Mouse (Mus musculus) midbrain, embryonic 15.5 days (tissue): ENCODE results near the gene Slc35f1. TPM values are rescaled to one million over a fixed set of nuclear protein-coding genes. Genes with fewer than 3 reads are reported as not detected.
A peak's percentile ranks its signal among the peaks of the same experiment; 100 is the strongest.

Experiments
- ATAC-seq: fragments of 200-750 bp; cut with Nextera tagmentation; replicated peaks from 2 replicates; pipeline ENCODE4 v1.8.0; 2017; ENCODE audit warnings: moderate TSS enrichment
- H3K27ac ChIP-seq: fragments of 300-500 bp; sonication (generic); 2 replicates; pipeline ENCODE4 v1.5.1; 2015; ENCODE audit warnings: mild to moderate bottlenecking, inconsistent platforms
- H3K27me3 ChIP-seq: fragments of 300-500 bp; sonication (generic); replicated peaks from 2 replicates; pipeline ENCODE4 v1.6.1; 2015; ENCODE audit warnings: inconsistent platforms
- H3K36me3 ChIP-seq: fragments of 300-500 bp; sonication (generic); replicated peaks from 2 replicates; pipeline ENCODE4 v1.6.1; 2015; ENCODE audit warnings: inconsistent platforms
- H3K4me1 ChIP-seq: fragments of 300-500 bp; sonication (generic); 2 replicates; pipeline ENCODE4 v1.6.1; 2015; ENCODE audit warnings: inconsistent platforms
- H3K4me2 ChIP-seq: fragments of 300-500 bp; sonication (generic); 2 replicates; pipeline ENCODE4 v1.6.1; 2015; ENCODE audit warnings: inconsistent platforms, mild to moderate bottlenecking, moderate library complexity
- H3K4me3 ChIP-seq: fragments of 300-500 bp; sonication (generic); 2 replicates; pipeline ENCODE4 v1.5.1; 2015; ENCODE audit warnings: mild to moderate bottlenecking, inconsistent platforms
- H3K9ac ChIP-seq: fragments of 300-500 bp; sonication (generic); 2 replicates; pipeline ENCODE4 v1.6.1; 2015; ENCODE audit warnings: mild to moderate bottlenecking, inconsistent platforms
- H3K9me3 ChIP-seq: fragments of 300-500 bp; sonication (generic); 2 replicates; pipeline ENCODE4 v1.6.1; 2016; ENCODE audit warnings: inconsistent platforms
- WGBS: fragments of 180-500 bp; shearing (Covaris S2); methylation state at CpG from one replicate; pipeline ENCODE4 v1.1.7; 2015; ENCODE audit warnings: mixed read lengths; 5-methylcytosine and 5-hydroxymethylcytosine counted together
- polyA plus RNA-seq: library from polyadenylated mRNA; unstranded; fragments of >200 nt; fragmentation: Nextera tagmentation; extraction: Ambion mirVana; gene quantifications from 2 replicates; pipeline ENCODE4 v1.2.1, GENCODE M21; 2015

The Slc35f1 gene
- polyA plus RNA-seq, 1 experiment from 2014 or later, result 49.7 TPM

DNA sequence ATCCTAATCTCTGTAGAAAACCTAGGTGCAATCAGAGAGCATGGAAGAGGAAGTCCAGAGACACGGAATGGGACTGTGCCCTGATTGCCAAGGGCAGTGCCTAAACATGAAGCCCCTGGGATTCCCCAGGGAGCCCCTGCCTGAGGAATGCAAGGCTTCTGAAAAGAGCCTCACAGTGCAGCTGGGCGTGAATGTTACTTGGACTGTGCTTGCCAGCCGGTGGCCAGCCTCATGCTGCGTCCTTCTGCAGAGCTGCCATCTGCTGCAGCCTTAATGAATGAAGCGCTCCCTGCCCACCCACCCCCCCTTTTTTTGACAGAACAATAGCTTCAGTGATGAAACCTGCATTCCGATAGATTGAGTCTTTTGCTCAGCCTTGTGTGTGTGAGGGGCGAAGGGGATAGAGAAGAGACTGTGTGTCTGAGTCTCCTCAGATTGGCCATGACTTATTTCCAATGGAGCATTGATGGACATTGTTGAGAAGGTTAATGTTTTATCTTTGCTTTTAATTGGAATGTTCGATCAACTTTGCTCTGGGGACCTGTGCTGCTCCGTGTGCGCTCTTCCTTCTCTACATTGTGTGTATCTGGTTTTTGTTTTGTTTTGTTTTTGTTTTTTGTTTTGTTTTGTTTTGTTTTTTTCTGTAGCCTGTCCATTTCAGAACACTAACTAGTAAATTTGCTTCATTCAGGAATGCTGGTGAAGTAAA, 52.5 kb downstream of the Slc35f1 start:
- Histone ChIP-seq H3K4me1 (peaks cover 17% of the 10 kb centered on the region), H3K36me3 (no peaks in the 10 kb centered on the region), H3K27ac (peak overlapping the region; percentile 70), H3K9me3 (no peaks in the 10 kb centered on the region), H3K4me2 (peak overlapping the region; percentile 37), H3K27me3 (no peaks in the 10 kb centered on the region), H3K9ac (no peak overlapping the region), H3K4me3 (no peak overlapping the region)
- peak; percentile 97 for ATAC-seq
- WGBS, result 5% methylated on average over 10 of the region's 10 CpGs

- Histone ChIP-seq H3K27me3 (no peaks in the 10 kb centered on the region), H3K9me3 (no peaks in the 10 kb centered on the region), H3K27ac (peak overlapping the region; percentile 29; the same call in 1 of the 2 replicates), H3K4me1 (peaks cover 17% of the 10 kb centered on the region), H3K4me3 (no peak overlapping the region), H3K9ac (no peak overlapping the region), H3K36me3 (no peaks in the 10 kb centered on the region), H3K4me2 (no peak overlapping the region)
- WGBS, result 54% methylated on average over 3 of the region's 3 CpGs
- ATAC-seq, result no peak
These were observed 53.5 kb downstream of the Slc35f1 start for GRCm38 (mm10) chr10:52743831-52744230.

DNA sequence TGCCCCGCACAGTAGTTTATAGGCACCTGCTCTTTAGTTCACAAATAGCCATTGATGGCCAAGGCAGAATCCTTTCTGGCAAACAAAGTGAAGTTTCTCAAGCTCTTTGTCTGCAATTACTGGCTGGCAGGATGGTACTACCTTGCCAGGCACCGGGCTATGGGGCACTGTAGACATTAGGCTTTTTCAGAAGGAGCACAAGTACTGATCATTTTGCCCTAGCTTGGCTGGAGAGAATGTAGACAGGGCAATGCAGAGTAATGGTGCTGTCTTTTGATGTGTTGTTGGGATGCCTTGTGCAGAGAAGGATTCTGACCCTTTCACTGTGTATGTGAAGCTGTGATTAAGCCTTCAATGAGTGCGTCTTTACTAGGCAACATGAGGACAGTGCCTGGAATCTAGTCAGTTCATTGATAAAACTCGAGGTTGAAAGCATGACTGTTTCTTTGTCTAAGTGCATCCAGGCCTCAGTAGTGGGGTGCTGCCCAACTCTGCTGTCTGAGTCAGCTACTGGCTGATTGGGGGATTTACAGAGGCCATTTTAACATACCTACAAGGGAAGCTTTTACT, 57.8 kb downstream of the Slc35f1 start:
- H3K4me3 ChIP-seq, result no peak overlapping the region
- H3K27me3 ChIP-seq, result no peaks in the 10 kb centered on the region
- H3K4me2 ChIP-seq, result no peak overlapping the region
- H3K36me3 ChIP-seq, result no peaks in the 10 kb centered on the region
- H3K4me1 ChIP-seq, result peaks cover 9% of the 10 kb centered on the region
- no peak overlapping the region for H3K27ac ChIP-seq
- no peak; the same call in 1 of the 2 replicates for ATAC-seq
- no peak overlapping the region for H3K9ac ChIP-seq
- H3K9me3 ChIP-seq, result no peaks in the 10 kb centered on the region
- 47% methylated on average over 4 of the region's 4 CpGs for WGBS

GRCm38 (mm10) chr10:52755949-52756679, 65.8 kb downstream of the Slc35f1 start:
- H3K36me3 ChIP-seq, result no peaks in the 10 kb centered on the region
- H3K4me3 ChIP-seq, result no peak overlapping the region
- no peaks in the 10 kb centered on the region for H3K27me3 ChIP-seq
- H3K4me2 ChIP-seq, result no peak overlapping the region
- 56% methylated on average over 13 of the region's 13 CpGs for WGBS
- H3K9me3 ChIP-seq, result no peaks in the 10 kb centered on the region
- no peak overlapping the region for H3K9ac ChIP-seq
- ATAC-seq, result no peak
- H3K27ac ChIP-seq, result no peak overlapping the region
- no peaks in the 10 kb centered on the region for H3K4me1 ChIP-seq

GRCm38 (mm10) chr10:52757496-52758260, 67.3 kb downstream of the Slc35f1 start:
- WGBS, result 92% methylated on average over 4 of the region's 4 CpGs
- Histone ChIP-seq H3K4me1 (no peaks in the 10 kb centered on the region), H3K9ac (no peak overlapping the region), H3K4me3 (no peak overlapping the region), H3K4me2 (no peak overlapping the region), H3K36me3 (no peaks in the 10 kb centered on the region), H3K9me3 (no peaks in the 10 kb centered on the region), H3K27ac (no peak overlapping the region), H3K27me3 (no peaks in the 10 kb centered on the region)
- 0 out of 2 replicates have a peak, but pooled peaks have one; percentile 20 for ATAC-seq

DNA sequence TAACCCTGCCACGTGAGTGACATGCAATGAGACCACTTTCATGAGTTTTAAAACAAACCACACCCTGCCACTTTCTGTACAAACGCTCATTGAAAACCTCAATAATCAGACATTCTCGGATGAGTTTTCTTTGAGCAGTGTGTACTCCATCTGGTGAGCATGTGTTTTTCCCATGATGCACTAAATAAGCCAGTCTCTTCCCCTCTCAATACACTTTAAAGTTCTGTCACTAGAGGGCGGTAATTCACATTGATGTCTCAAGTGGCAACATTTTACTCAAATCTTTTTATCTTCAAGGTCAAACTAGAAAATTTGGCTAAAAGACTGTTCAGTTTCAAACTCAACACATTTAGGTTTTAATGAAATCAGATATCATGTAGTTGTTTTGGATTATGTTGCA, 68.3 kb downstream of the Slc35f1 start:
- H3K36me3 ChIP-seq, result no peaks in the 10 kb centered on the region
- no peak overlapping the region for H3K9ac ChIP-seq
- H3K27me3 ChIP-seq, result no peaks in the 10 kb centered on the region
- H3K4me3 ChIP-seq, result no peak overlapping the region
- H3K27ac ChIP-seq, result no peak overlapping the region
- ATAC-seq, result no peak
- no peaks in the 10 kb centered on the region for H3K9me3 ChIP-seq
- H3K4me1 ChIP-seq, result no peaks in the 10 kb centered on the region
- WGBS, result 49% methylated on average over 4 of the region's 4 CpGs
- no peak overlapping the region for H3K4me2 ChIP-seq

DNA sequence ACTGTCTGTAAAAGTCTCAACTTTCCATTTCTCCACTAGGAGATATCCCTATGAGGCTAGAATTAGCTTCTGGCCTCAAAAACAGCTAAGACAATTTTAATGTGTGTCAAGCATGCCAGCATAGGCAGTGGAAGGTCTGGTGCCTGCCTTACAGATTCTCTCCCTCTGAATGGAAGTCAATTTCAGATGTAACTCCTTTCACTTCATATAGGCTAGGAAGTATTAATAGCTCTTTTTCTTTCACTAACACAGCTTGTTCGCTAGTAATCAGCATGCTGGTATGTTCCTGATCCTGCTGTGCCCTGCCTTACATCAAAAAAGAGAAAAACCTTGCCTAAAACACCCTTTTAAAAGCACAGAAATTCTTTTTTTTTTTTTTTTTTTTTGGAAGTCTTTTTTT, 70.2 kb downstream of the Slc35f1 start:
- H3K4me2 ChIP-seq, result no peak overlapping the region
- no peaks in the 10 kb centered on the region for H3K4me1 ChIP-seq
- H3K9ac ChIP-seq, result no peak overlapping the region
- ATAC-seq, result no peak
- H3K27me3 ChIP-seq, result no peaks in the 10 kb centered on the region
- no peak overlapping the region for H3K4me3 ChIP-seq
- no peaks in the 10 kb centered on the region for H3K9me3 ChIP-seq
- H3K36me3 ChIP-seq, result no peaks in the 10 kb centered on the region
- no peak overlapping the region for H3K27ac ChIP-seq
- 88% methylated on average over 1 of the region's 1 CpGs for WGBS

DNA sequence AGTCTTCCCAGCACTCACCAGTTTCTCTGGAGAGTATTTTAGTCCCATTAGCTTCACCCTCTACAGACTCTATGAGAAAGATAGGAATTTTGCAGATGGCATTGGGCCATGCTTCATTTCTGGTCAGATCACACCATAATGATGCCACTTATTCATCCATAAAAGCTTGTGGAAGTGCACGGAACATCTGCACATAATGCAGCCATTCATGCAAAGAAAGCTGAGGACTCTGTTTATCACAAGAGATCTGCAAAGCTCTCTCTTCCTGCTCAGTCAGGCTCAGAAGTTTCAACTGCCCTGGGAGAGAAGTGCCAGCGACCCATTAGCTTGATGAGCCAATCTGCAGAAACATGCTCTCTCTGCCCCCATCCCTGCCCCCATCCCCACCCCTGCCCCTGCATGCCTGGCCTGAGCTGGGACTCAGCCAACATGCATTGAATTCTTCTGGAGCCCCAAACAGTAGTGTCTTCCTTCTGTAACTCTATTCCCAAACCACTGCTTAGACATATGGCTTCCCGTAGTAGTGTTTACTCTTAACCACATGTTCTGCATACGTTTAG, 89.7 kb downstream of the Slc35f1 start:
- Histone ChIP-seq H3K27me3 (no peaks in the 10 kb centered on the region), H3K4me2 (no peak overlapping the region), H3K4me1 (no peaks in the 10 kb centered on the region), H3K9me3 (no peaks in the 10 kb centered on the region), H3K27ac (no peak overlapping the region), H3K4me3 (no peak overlapping the region), H3K36me3 (no peaks in the 10 kb centered on the region), H3K9ac (no peak overlapping the region)
- WGBS, result 56% methylated on average over 4 of the region's 4 CpGs
- ATAC-seq, result no peak

GRCm38 (mm10) chr10:52787075-52787474, 96.7 kb downstream of the Slc35f1 start:
- ATAC-seq, result no peak
- Histone ChIP-seq H3K27me3 (no peaks in the 10 kb centered on the region), H3K9ac (no peak overlapping the region), H3K9me3 (no peaks in the 10 kb centered on the region), H3K36me3 (no peaks in the 10 kb centered on the region), H3K4me3 (no peak overlapping the region), H3K4me1 (no peaks in the 10 kb centered on the region), H3K4me2 (no peak overlapping the region), H3K27ac (no peak overlapping the region)
- WGBS, result 73% methylated on average over 2 of the region's 2 CpGs

GRCm38 (mm10) chr10:52791560-52791959, 101.2 kb downstream of the Slc35f1 start:
- Histone ChIP-seq H3K4me1 (no peaks in the 10 kb centered on the region), H3K4me3 (no peak overlapping the region), H3K36me3 (no peaks in the 10 kb centered on the region), H3K27me3 (no peaks in the 10 kb centered on the region), H3K9ac (no peak overlapping the region), H3K9me3 (no peaks in the 10 kb centered on the region), H3K27ac (no peak overlapping the region), H3K4me2 (no peak overlapping the region)
- ATAC-seq, result 0 out of 2 replicates have a peak, but pooled peaks have one; percentile 20
- WGBS, result 61% methylated on average over 6 of the region's 6 CpGs

DNA sequence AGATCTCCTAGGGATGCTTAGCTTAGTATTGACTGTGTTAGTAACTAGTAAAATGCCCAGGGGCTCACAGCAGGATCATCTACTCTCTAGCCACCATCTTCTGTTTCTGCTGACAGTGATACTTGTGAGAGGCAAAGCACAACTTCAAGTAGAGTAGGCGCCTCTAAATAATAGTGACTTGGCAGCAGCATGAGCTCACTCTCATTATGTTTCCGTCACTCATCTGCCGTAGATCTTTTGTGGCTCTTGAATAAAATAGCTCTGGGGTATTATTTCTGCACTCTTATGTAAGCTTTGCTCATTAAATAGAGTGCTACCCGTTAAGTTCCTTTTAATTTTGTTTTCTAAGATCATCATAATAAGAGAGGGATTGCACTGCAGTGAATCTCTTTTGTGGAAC, 107.1 kb downstream of the Slc35f1 start:
- H3K4me1 ChIP-seq, result peaks cover 2% of the 10 kb centered on the region; the same call in 1 of the 2 replicates
- H3K9me3 ChIP-seq, result no peaks in the 10 kb centered on the region
- no peak overlapping the region for H3K4me3 ChIP-seq
- no peaks in the 10 kb centered on the region for H3K27me3 ChIP-seq
- no peak overlapping the region for H3K27ac ChIP-seq
- H3K4me2 ChIP-seq, result no peak overlapping the region
- WGBS, result 29% methylated on average over 4 of the region's 4 CpGs
- H3K36me3 ChIP-seq, result no peaks in the 10 kb centered on the region
- ATAC-seq, result no peak
- no peak overlapping the region for H3K9ac ChIP-seq

GRCm38 (mm10) chr10:52807808-52808207, 117.5 kb downstream of the Slc35f1 start:
- no peak overlapping the region for H3K4me2 ChIP-seq
- H3K4me1 ChIP-seq, result no peaks in the 10 kb centered on the region
- H3K9ac ChIP-seq, result no peak overlapping the region
- H3K36me3 ChIP-seq, result no peaks in the 10 kb centered on the region
- 19% methylated on average over 2 of the region's 2 CpGs for WGBS
- H3K4me3 ChIP-seq, result no peak overlapping the region
- no peak overlapping the region for H3K27ac ChIP-seq
- H3K9me3 ChIP-seq, result no peaks in the 10 kb centered on the region
- no peak for ATAC-seq
- no peaks in the 10 kb centered on the region for H3K27me3 ChIP-seq
